ENCODE assay signal across 11 mouse cellular contexts in the genomic region with DNA sequence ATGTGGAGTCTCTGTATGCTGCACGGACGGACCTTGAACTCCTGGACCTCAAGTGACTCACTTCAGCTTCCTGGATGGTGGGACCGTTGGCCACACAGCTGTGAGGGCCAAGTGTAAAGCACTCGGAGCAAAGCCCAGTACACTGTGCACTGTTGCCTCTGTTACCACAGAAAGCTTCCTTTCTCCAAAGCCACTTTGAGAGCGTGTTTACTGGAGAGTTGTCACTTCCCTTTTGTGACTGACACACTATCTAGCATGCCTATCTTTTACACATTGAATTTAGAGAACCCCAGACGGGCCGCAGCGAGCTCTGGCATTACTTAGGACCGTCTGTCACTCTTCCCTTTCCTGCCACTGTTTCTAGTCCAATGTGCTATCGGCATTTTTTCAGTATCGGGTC. TPM values are rescaled to one million over a fixed set of nuclear protein-coding genes. Genes with fewer than 3 reads are reported as not detected.
DNase-seq lines count a peak whose midpoint lies in the region; ATAC-seq and TF ChIP-seq lines count a peak whose summit lies in the region.
"Had no signal": no experiment of that assay in that cellular context is flagged by ENCODE, and none has a peak within 500 bp of the region (broad histone marks: within the 10 kb centered on the region; RNA-seq: fewer than 3 reads in every experiment).

No protein-coding gene starts in this region.

- no peak overlapping the region for H3K4me3 ChIP-seq in heart, embryonic 11.5 days (ENCODE audit: low read depth, low read length)
- no peak overlapping the region for H3K4me3 ChIP-seq in lung, embryonic 14.5 days (ENCODE audit: low read depth, low read length)
- no peak overlapping the region for H3K4me3 ChIP-seq in forebrain, embryonic 10.5 days

- no peak for ATAC-seq in heart, embryonic 11.5 days (replicated peaks; ENCODE audit: insufficient number of reproducible peaks, low FRiP score, low TSS enrichment)
- no peak for ATAC-seq in lung, embryonic 14.5 days (ENCODE audit: insufficient read depth)
- ATAC-seq: forebrain, postnatal 0 days had no signal

- H3K36me3 ChIP-seq in heart, embryonic 11.5 days (ENCODE audit: control insufficient read depth, insufficient read depth, low read length), result peaks cover 4% of the 10 kb centered on the region; the same call in 1 of the 2 replicates
- peaks cover 14% of the 10 kb centered on the region for H3K36me3 ChIP-seq in lung, embryonic 14.5 days (ENCODE audit: insufficient read depth)
- peaks cover 10% of the 10 kb centered on the region for H3K36me3 ChIP-seq in forebrain, embryonic 10.5 days (replicated peaks)

- H3K9me3 ChIP-seq in heart, embryonic 11.5 days (replicated peaks; ENCODE audit: control insufficient read depth, low read length), result no peaks in the 10 kb centered on the region
- H3K9me3 ChIP-seq in lung, embryonic 14.5 days (ENCODE audit: low read depth, low read length), result no peaks in the 10 kb centered on the region
- no peaks in the 10 kb centered on the region for H3K9me3 ChIP-seq in forebrain, embryonic 10.5 days

- H3K4me1 ChIP-seq in heart, embryonic 11.5 days (ENCODE audit: control insufficient read depth, insufficient read depth, low read length), result peaks cover 5% of the 10 kb centered on the region; the same call in 1 of the 2 replicates
- no peaks in the 10 kb centered on the region for H3K4me1 ChIP-seq in lung, embryonic 14.5 days (ENCODE audit: insufficient read depth)
- no peaks in the 10 kb centered on the region for H3K4me1 ChIP-seq in forebrain, embryonic 10.5 days

- WGBS in heart, embryonic 11.5 days (ENCODE audit: insufficient replicate concordance), result 41% methylated on average over 11 of the region's 11 CpGs
- 47% methylated on average over 11 of the region's 11 CpGs for WGBS in lung, embryonic 14.5 days
- 84% methylated on average over 11 of the region's 11 CpGs for WGBS in forebrain, embryonic 10.5 days

- no peaks in the 10 kb centered on the region for H3K27me3 ChIP-seq in heart, embryonic 11.5 days (ENCODE audit: control insufficient read depth, insufficient read depth, low read length)
- no peaks in the 10 kb centered on the region for H3K27me3 ChIP-seq in lung, embryonic 14.5 days (ENCODE audit: insufficient read depth, low read length)
- no peaks in the 10 kb centered on the region for H3K27me3 ChIP-seq in forebrain, embryonic 10.5 days (ENCODE audit: poor library complexity, severe bottlenecking)

- H3K27ac ChIP-seq in heart, embryonic 11.5 days (ENCODE audit: low read depth, low read length), result no peak overlapping the region
- H3K27ac ChIP-seq in lung, embryonic 14.5 days (ENCODE audit: low read depth), result no peak overlapping the region
- H3K27ac ChIP-seq in forebrain, embryonic 10.5 days, result no peak overlapping the region

- DNase-seq in thymus, postnatal 14 days, result peak; percentile 16
- no peak for DNase-seq in thymus, postnatal 0 days (ENCODE audit: low spot score)
- DNase-seq in lung, embryonic 14.5 days, result peak; percentile 23
- DNase-seq in forebrain, embryonic 10.5 days (ENCODE audit: extremely low spot score, low spot score), result no peak
- DNase-seq in frontal cortex, postnatal 10 days (ENCODE audit: low spot score in 2 of 2), result no peak
- DNase-seq in frontal cortex, adult 2 months (ENCODE audit: extremely low spot score in 1 of 2, low spot score in 1 of 2), result no peak
- DNase-seq: cerebellum, adult 11-12 months; forebrain, postnatal 0 days; layer of hippocampus, postnatal 36 days had no signal

- TF ChIP-seq CTCF in lung, embryonic 14.5 days (IDR thresholded peaks at IDR 0.05; ENCODE audit: low read depth), result no peak

- H3K9ac ChIP-seq in heart, embryonic 11.5 days (ENCODE audit: low read depth, low read length), result no peak overlapping the region
- H3K9ac ChIP-seq in lung, embryonic 14.5 days, result no peak overlapping the region
- H3K9ac ChIP-seq: forebrain, postnatal 0 days had no signal

- peak overlapping the region; percentile 27 for H3K4me2 ChIP-seq in heart, embryonic 11.5 days
- H3K4me2 ChIP-seq in lung, embryonic 14.5 days, result 0 out of 2 replicates have a peak overlapping the region, but pooled peaks have one; percentile 18

RNA-seq across cellular contexts. Expression of a gene that starts 30.1 kb away (rescaled TPM):
- 8.1 and 9.5 TPM in 2 replicates for polyA plus RNA-seq in thymus, postnatal 0 days (2015; fragmentation: Nextera tagmentation; extraction: Ambion mirVana)
- 6.7 and 7.9 TPM in 2 replicates for polyA plus RNA-seq in heart, embryonic 11.5 days (2014; fragmentation: Nextera tagmentation; extraction: Ambion mirVana)
- polyA plus RNA-seq in lung, embryonic 14.5 days (2014; fragmentation: Nextera tagmentation; extraction: Ambion mirVana), result 16.6 and 18.0 TPM in 2 replicates
- polyA plus RNA-seq in forebrain, embryonic 10.5 days (2016; fragmentation: Nextera tagmentation; extraction: Ambion mirVana), result 3.2 and 3.5 TPM in 2 replicates
- 33.7 and 38.4 TPM in 2 replicates for polyA plus RNA-seq in frontal cortex, adult 2 months (2012; rRNA removed)

RNA-seq across cellular contexts. Expression of a gene that starts 57.0 kb away (rescaled TPM):
- polyA plus RNA-seq in thymus, postnatal 0 days (2015; fragmentation: Nextera tagmentation; extraction: Ambion mirVana), result not detected in 2 replicates
- not detected in 2 replicates for polyA plus RNA-seq in heart, embryonic 11.5 days (2014; fragmentation: Nextera tagmentation; extraction: Ambion mirVana)
- not detected in 2 replicates for polyA plus RNA-seq in lung, embryonic 14.5 days (2014; fragmentation: Nextera tagmentation; extraction: Ambion mirVana)
- not detected in 2 replicates for polyA plus RNA-seq in forebrain, embryonic 10.5 days (2016; fragmentation: Nextera tagmentation; extraction: Ambion mirVana)
- polyA plus RNA-seq in frontal cortex, adult 2 months (2012; rRNA removed), result 0.38 and 0.61 TPM in 2 replicates
- polyA plus RNA-seq: forebrain, postnatal 0 days; intestine, embryonic 14.5 days had no signal

RNA-seq across cellular contexts. Expression of a gene that starts 57.6 kb away (rescaled TPM):
- polyA plus RNA-seq in thymus, postnatal 0 days (2015; fragmentation: Nextera tagmentation; extraction: Ambion mirVana), result 2.2 and 2.3 TPM in 2 replicates
- polyA plus RNA-seq in heart, embryonic 11.5 days (2014; fragmentation: Nextera tagmentation; extraction: Ambion mirVana), result 0.16 and 0.41 TPM in 2 replicates
- 0.28 and 0.63 TPM in 2 replicates for polyA plus RNA-seq in lung, embryonic 14.5 days (2014; fragmentation: Nextera tagmentation; extraction: Ambion mirVana)
- 0.37 and 0.88 TPM in 2 replicates for polyA plus RNA-seq in forebrain, embryonic 10.5 days (2016; fragmentation: Nextera tagmentation; extraction: Ambion mirVana)
- polyA plus RNA-seq in frontal cortex, adult 2 months (2012; rRNA removed), result 1.4 and 1.6 TPM in 2 replicates

Comparison
In these comparisons a context has a peak if more than half of its experiments do, and no peak if none do; other contexts are left out.
1. DNase-seq: peak in thymus, postnatal 14 days (single experiment) and lung, embryonic 14.5 days (single experiment); none in thymus, postnatal 0 days (single experiment), forebrain, embryonic 10.5 days (single experiment), frontal cortex, postnatal 10 days (0 of 2) and frontal cortex, adult 2 months (0 of 2).